Mouse (Mus musculus): Measurements from ENCODE around the gene Gabpb2. TPM values are rescaled to one million over a fixed set of nuclear protein-coding genes. Genes with fewer than 3 reads are reported as not detected.
"Not testable (repeated sequence)": the region's sequence is repeated elsewhere in the genome, so short reads cannot be mapped to it uniquely, and the experiment has no call there.

Gene Gabpb2
- total and polyA plus RNA-seq, 3 experiments: 4.5 to 21.1 (median 19.0) TPM

- peak; percentile 29 for DNase-seq
These were observed 13.8 kb upstream of the Gabpb2 start, which contains the start of gene Mllt11 for GRCm38 (mm10) chr3:95231298-95232221. Mllt11 (minus strand) TSS chr3:95232171.

GRCm38 (mm10) chr3:95230495-95231297, 13.0 kb upstream of the Gabpb2 start:
- peak; percentile 48 for DNase-seq

GRCm38 (mm10) chr3:95229781-95230494, 12.2 kb upstream of the Gabpb2 start:
- DNase-seq: peak; percentile 67

GRCm38 (mm10) chr3:95228894-95229780, 11.4 kb upstream of the Gabpb2 start:
- DNase-seq: peak; percentile 60

- peak; percentile 95 for DNase-seq
These were observed 10.6 kb upstream of the Gabpb2 start, which contains the start of gene Cdc42se1 for GRCm38 (mm10) chr3:95228148-95228893. Cdc42se1 (plus strand) TSS chr3:95228732.

- no peak for DNase-seq
These were observed 9.5 kb upstream of the Gabpb2 start for GRCm38 (mm10) chr3:95227214-95227613.

GRCm38 (mm10) chr3:95224295-95224694, 6.6 kb upstream of the Gabpb2 start:
- DNase-seq: peak; percentile 58

GRCm38 (mm10) chr3:95223041-95223440, 5.3 kb upstream of the Gabpb2 start:
- DNase-seq: no peak

- DNase-seq: peak; percentile 23
These were observed 886 bp upstream of the Gabpb2 start for GRCm38 (mm10) chr3:95218466-95219137.

GRCm38 (mm10) chr3:95216655-95217254, 961 bp downstream of the Gabpb2 start:
- no peak for DNase-seq

- DNase-seq: no peak
These were observed 4.1 kb downstream of the Gabpb2 start for GRCm38 (mm10) chr3:95213609-95213975.

- DNase-seq: not testable (repeated sequence)
These were observed 4.7 kb downstream of the Gabpb2 start for GRCm38 (mm10) chr3:95212889-95213608.

- DNase-seq: no peak
These were observed 7.1 kb downstream of the Gabpb2 start for GRCm38 (mm10) chr3:95210585-95210984.

GRCm38 (mm10) chr3:95208286-95208685, 9.4 kb downstream of the Gabpb2 start:
- DNase-seq: no peak

- no peak for DNase-seq
These were observed 13.8 kb downstream of the Gabpb2 start for GRCm38 (mm10) chr3:95203880-95204279.

- no peak for DNase-seq
These were observed 17.2 kb downstream of the Gabpb2 start for GRCm38 (mm10) chr3:95200562-95200961.

- no peak for DNase-seq
These were observed 17.6 kb downstream of the Gabpb2 start for GRCm38 (mm10) chr3:95200132-95200531.

GRCm38 (mm10) chr3:95199101-95199500, 18.6 kb downstream of the Gabpb2 start:
- no peak for DNase-seq
